Mouse (Mus musculus): Measurements from ENCODE around the gene Bex2. TPM values are rescaled to one million over a fixed set of nuclear protein-coding genes. Genes with fewer than 3 reads are reported as not detected.
A peak's percentile ranks its signal among the peaks of the same experiment; 100 is the strongest.
"Not testable (repeated sequence)": the region's sequence is repeated elsewhere in the genome, so short reads cannot be mapped to it uniquely, and the experiment has no call there.

Bex2 gene
- polyA plus RNA-seq, 1 experiment, result 1.5 TPM

GRCm38 (mm10) chrX:136092497-136093279 is 24.7 kb upstream of the Bex2 start:
- Histone ChIP-seq H3K27ac (ENCODE audit: insufficient read depth, low read depth, low read length) (no peak overlapping the region), H3K4me1 (ENCODE audit: control insufficient read depth, insufficient read depth, low read length) (no peaks in the 10 kb centered on the region), H3K4me3 (ENCODE audit: insufficient read depth, low read depth, low read length) (no peak overlapping the region), H3K27me3 (replicated peaks; ENCODE audit: control insufficient read depth, insufficient read depth, low read length) (no peaks in the 10 kb centered on the region), H3K36me3 (ENCODE audit: control insufficient read depth, insufficient read depth, low read length) (no peaks in the 10 kb centered on the region)
- WGBS, result 30% methylated on average over 2 of the region's 2 CpGs
- no peak for DNase-seq
- TF ChIP-seq POLR2A (IDR thresholded peaks at IDR 0.05; ENCODE audit: low read depth, low read length) (no peak), CTCF (conservative IDR thresholded peaks at IDR 0.05; ENCODE audit: insufficient read depth, insufficient read length, low read depth, low read length) (no peak)

GRCm38 (mm10) chrX:136085155-136085554 is 17.1 kb upstream of the Bex2 start, which contains the start of gene Nxf3:
Nxf3 (minus strand) TSS chrX:136085255.
- H3K4me1 ChIP-seq (ENCODE audit: control insufficient read depth, insufficient read depth, low read length), result no peaks in the 10 kb centered on the region
- no peak for TF ChIP-seq POLR2A (IDR thresholded peaks at IDR 0.05; ENCODE audit: low read depth, low read length)
- no peak for TF ChIP-seq CTCF (conservative IDR thresholded peaks at IDR 0.05; ENCODE audit: insufficient read depth, insufficient read length, low read depth, low read length)
- H3K27ac ChIP-seq (ENCODE audit: insufficient read depth, low read depth, low read length), result no peak within 1 kb of the TSS
- DNase-seq, result no peak
- H3K4me3 ChIP-seq (ENCODE audit: insufficient read depth, low read depth, low read length), result no peak within 1 kb of the TSS
- no peaks in the 10 kb centered on the region for H3K36me3 ChIP-seq (ENCODE audit: control insufficient read depth, insufficient read depth, low read length)
- 79% methylated on average over 9 of the region's 9 CpGs for WGBS
- no peaks in the 10 kb centered on the region for H3K27me3 ChIP-seq (replicated peaks; ENCODE audit: control insufficient read depth, insufficient read depth, low read length)

GRCm38 (mm10) chrX:136067201-136067991 is 640 bp downstream of the Bex2 start:
- not testable (repeated sequence) for H3K36me3 ChIP-seq (ENCODE audit: control insufficient read depth, insufficient read depth, low read length); H3K4me3 ChIP-seq (ENCODE audit: insufficient read depth, low read depth, low read length); H3K27me3 ChIP-seq (replicated peaks; ENCODE audit: control insufficient read depth, insufficient read depth, low read length); H3K27ac ChIP-seq (ENCODE audit: insufficient read depth, low read depth, low read length); DNase-seq; H3K4me1 ChIP-seq (ENCODE audit: control insufficient read depth, insufficient read depth, low read length)
- WGBS, result 13% methylated on average over 3 of the region's 48 CpGs

DNA sequence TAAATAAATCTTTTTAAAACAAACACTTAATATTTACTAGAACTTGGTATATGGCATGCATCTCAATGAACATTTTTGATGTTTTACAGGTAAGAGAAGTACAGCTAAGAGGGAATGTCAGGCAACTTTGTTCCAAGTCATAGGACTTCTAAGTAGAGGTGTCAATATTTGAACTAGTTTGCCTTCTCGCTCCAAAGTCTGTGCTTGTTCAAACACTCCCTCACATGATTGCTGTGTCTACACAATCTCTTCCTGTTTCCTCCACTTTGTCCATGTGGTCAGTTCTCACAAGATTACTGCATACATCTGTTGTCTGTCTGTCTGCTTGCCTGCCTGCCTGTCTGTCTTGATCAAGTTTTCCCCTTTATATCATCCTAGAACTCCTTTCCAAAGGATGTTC is 7.3 kb downstream of the Bex2 start:
- no peaks in the 10 kb centered on the region for H3K4me1 ChIP-seq (ENCODE audit: control insufficient read depth, insufficient read depth, low read length)
- H3K4me3 ChIP-seq (ENCODE audit: insufficient read depth, low read depth, low read length), result no peak overlapping the region
- 65% methylated on average over 1 of the region's 1 CpGs for WGBS
- TF ChIP-seq POLR2A (IDR thresholded peaks at IDR 0.05; ENCODE audit: low read depth, low read length) (no peak), CTCF (conservative IDR thresholded peaks at IDR 0.05; ENCODE audit: insufficient read depth, insufficient read length, low read depth, low read length) (no peak)
- no peak overlapping the region for H3K27ac ChIP-seq (ENCODE audit: insufficient read depth, low read depth, low read length)
- DNase-seq, result no peak
- no peaks in the 10 kb centered on the region for H3K36me3 ChIP-seq (ENCODE audit: control insufficient read depth, insufficient read depth, low read length)
- no peaks in the 10 kb centered on the region for H3K27me3 ChIP-seq (replicated peaks; ENCODE audit: control insufficient read depth, insufficient read depth, low read length)

GRCm38 (mm10) chrX:136051219-136051618 is 16.8 kb downstream of the Bex2 start:
- Histone ChIP-seq H3K27me3 (replicated peaks; ENCODE audit: control insufficient read depth, insufficient read depth, low read length) (no peaks in the 10 kb centered on the region), H3K4me3 (ENCODE audit: insufficient read depth, low read depth, low read length) (no peak overlapping the region), H3K4me1 (ENCODE audit: control insufficient read depth, insufficient read depth, low read length) (no peaks in the 10 kb centered on the region), H3K27ac (ENCODE audit: insufficient read depth, low read depth, low read length) (no peak overlapping the region), H3K36me3 (ENCODE audit: control insufficient read depth, insufficient read depth, low read length) (no peaks in the 10 kb centered on the region)
- 79% methylated on average over 2 of the region's 2 CpGs for WGBS
- DNase-seq, result no peak
- TF ChIP-seq CTCF (conservative IDR thresholded peaks at IDR 0.05; ENCODE audit: insufficient read depth, insufficient read length, low read depth, low read length) (no peak), POLR2A (IDR thresholded peaks at IDR 0.05; ENCODE audit: low read depth, low read length) (no peak)

DNA sequence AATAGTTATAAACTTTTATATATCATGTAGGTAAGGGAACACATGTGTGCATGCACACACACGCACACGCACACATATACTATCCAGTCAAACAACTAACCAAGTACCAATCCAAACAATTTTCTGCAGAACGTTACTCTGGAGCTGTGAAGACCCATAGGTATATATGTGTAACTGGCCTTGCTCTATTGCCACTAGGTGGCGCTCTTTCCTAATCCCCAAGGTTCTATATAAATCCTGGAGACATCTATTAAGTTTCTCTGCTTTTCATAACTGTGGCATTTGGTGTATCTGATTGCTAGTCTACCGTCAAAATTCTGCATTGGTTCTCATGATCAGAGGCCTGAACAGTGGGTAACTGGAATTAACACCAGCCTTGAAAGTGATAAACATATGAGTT is 20.5 kb downstream of the Bex2 start:
- no peaks in the 10 kb centered on the region for H3K4me1 ChIP-seq (ENCODE audit: control insufficient read depth, insufficient read depth, low read length)
- no peaks in the 10 kb centered on the region for H3K36me3 ChIP-seq (ENCODE audit: control insufficient read depth, insufficient read depth, low read length)
- TF ChIP-seq POLR2A (IDR thresholded peaks at IDR 0.05; ENCODE audit: low read depth, low read length) (no peak), CTCF (conservative IDR thresholded peaks at IDR 0.05; ENCODE audit: insufficient read depth, insufficient read length, low read depth, low read length) (no peak)
- H3K27me3 ChIP-seq (replicated peaks; ENCODE audit: control insufficient read depth, insufficient read depth, low read length), result no peaks in the 10 kb centered on the region
- WGBS, result 8% methylated on average over 5 of the region's 5 CpGs
- no peak overlapping the region for H3K27ac ChIP-seq (ENCODE audit: insufficient read depth, low read depth, low read length)
- no peak overlapping the region for H3K4me3 ChIP-seq (ENCODE audit: insufficient read depth, low read depth, low read length)
- peak; percentile 56 for DNase-seq

DNA sequence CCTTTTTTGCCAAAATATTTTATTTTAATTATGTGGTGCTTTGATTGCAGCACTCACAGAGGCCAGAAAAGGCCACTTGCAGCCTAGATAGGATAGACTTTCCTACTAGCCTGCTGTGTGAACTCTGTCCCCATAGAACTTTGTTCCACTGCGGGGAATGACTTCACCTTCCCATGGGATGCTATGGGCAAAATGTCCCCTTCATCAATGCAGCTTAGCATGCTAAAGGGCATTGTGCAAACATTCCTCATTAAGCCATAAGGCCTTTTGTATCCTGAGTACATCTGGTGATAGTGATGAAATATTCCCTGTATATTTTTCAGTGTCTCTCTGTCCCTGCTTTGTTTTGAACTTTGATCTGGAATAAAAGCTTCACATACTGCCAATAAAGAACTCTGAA is 24.3 kb downstream of the Bex2 start:
- no peaks in the 10 kb centered on the region for H3K36me3 ChIP-seq (ENCODE audit: control insufficient read depth, insufficient read depth, low read length)
- WGBS, result 80% methylated on average over 1 of the region's 1 CpGs
- H3K27ac ChIP-seq (ENCODE audit: insufficient read depth, low read depth, low read length), result no peak overlapping the region
- no peak overlapping the region for H3K4me3 ChIP-seq (ENCODE audit: insufficient read depth, low read depth, low read length)
- TF ChIP-seq CTCF (conservative IDR thresholded peaks at IDR 0.05; ENCODE audit: insufficient read depth, insufficient read length, low read depth, low read length) (no peak), POLR2A (IDR thresholded peaks at IDR 0.05; ENCODE audit: low read depth, low read length) (no peak)
- no peaks in the 10 kb centered on the region for H3K27me3 ChIP-seq (replicated peaks; ENCODE audit: control insufficient read depth, insufficient read depth, low read length)
- H3K4me1 ChIP-seq (ENCODE audit: control insufficient read depth, insufficient read depth, low read length), result no peaks in the 10 kb centered on the region
- no peak for DNase-seq

DNA sequence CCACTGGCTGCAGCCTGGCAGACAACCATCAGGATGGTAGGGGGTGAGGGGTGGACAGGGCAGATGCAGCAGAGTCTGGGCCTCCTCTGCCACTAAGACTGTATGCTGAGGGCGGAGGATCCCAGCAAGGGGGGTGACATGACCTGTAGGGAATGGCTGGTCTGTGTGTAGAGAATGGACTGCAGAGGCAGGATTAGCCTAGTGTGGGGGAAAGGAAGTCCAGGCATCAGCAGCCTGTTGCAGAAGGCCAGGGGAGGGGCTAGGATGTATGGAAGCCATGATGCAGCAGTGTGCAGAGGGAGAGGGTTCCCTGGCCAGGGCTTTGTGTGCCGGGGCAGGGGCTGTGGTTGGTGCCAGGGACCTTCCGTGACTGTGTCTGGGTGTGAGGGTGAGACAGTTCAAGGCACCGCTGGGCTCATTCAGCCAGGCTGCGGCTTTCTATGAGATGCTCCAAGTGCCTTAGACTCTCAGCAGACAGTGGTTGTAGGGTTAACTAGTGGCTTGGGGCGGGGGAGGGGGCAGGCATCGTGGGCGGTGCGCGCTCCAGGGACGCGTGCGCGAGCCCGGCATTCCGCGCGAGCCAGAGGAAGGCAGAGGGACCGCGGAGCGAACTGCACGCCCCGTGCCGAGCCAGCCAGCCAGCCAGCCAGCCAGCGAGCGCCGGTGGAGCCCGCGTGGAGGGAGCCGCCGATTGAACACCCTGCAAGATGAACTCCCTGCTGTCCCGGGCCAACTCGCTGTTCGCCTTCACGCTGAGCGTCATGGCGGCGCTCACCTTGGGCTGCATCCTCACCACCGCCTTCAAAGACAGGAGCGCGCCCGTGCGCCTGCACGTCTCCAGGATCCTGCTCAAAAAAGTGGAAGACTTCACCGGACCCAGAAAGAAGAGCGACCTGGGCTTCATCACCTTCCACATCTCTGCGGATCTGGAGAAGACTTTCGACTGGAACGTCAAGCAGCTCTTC is 35.0 kb downstream of the Bex2 start, which contains the start of gene Arxes1:
Gene Arxes1, plus strand, starts transcription at position 569 of the 965 bp plus-strand sequence.
- WGBS, result 41% methylated on average over 2 of the region's 49 CpGs
- H3K27me3 ChIP-seq (replicated peaks; ENCODE audit: control insufficient read depth, insufficient read depth, low read length); H3K4me1 ChIP-seq (ENCODE audit: control insufficient read depth, insufficient read depth, low read length); H3K4me3 ChIP-seq (ENCODE audit: insufficient read depth, low read depth, low read length); H3K36me3 ChIP-seq (ENCODE audit: control insufficient read depth, insufficient read depth, low read length); H3K27ac ChIP-seq (ENCODE audit: insufficient read depth, low read depth, low read length): not testable (repeated sequence)
- DNase-seq, result peak; percentile 0

All from kidney, adult 2 months (tissue).